Mouse (Mus musculus) stomach, postnatal 0 days (tissue): ENCODE measurements around the gene Tuba8.

ENCODE experiments used
- CTCF ChIP-seq: IDR thresholded peaks from 2 replicates; pipeline ENCODE4 v1.5.1; 2016; ENCODE audit warnings: antibody characterized with exemption, low read depth, mild to moderate bottlenecking, moderate library complexity
- EP300 ChIP-seq: optimal IDR thresholded peaks from 2 replicates; pipeline ENCODE3; 2016; ENCODE audit warnings: antibody characterized with exemption

DNA sequence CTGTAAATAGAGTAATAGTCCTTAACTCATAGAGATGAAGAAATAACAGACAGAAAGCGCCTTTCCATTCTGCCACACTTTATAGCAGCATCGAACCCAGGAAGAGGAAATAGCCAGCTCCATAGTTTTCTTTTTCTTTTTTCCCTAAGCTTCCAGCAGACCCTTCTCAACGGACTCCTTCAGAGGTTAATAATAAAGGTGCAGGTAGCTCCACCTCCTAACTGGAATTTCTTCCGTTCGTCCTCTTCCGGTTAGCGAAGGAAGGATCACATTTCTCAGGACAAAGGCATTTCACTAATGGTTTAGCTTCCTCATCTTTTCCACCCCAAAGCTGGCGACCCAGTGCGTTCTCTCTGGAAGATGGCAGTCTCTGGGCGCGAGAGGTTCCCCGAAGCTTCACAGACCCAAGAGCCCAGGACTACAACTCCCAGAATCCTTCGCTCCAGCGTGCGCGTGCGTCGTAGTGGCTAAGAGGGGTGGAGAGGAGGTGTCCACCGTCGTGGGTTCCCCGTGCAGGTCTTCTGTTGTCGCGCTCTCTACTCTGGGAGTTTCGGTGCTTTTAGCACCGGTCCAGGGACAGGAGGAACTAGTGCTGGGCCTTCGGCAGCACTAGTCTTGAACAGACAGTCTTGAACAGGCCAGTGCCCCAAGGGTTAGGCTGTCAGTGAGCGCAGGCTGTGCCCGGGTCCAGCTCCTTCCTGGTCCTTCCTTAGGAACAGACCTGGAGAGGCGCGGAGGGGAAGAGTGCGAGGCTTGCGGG is 26.9 kb upstream of the Tuba8 start, which contains the start of gene Pex26:
- TF ChIP-seq CTCF, result no peak
- no peak for TF ChIP-seq EP300
